Mouse (Mus musculus) cortical plate, adult 2 months (tissue): ENCODE data around the gene Oas1d.
"Not testable (repeated sequence)": the region's sequence is repeated elsewhere in the genome, so short reads cannot be mapped to it uniquely, and the experiment has no call there.

Source experiments
- CTCF ChIP-seq: fragments of 200-500 bp; IDR thresholded peaks from 2 replicates; pipeline ENCODE4 v1.5.1; 2011; ENCODE audit warnings: mild to moderate bottlenecking, control low read depth, low read length; ENCODE audit not compliant: insufficient read depth; ENCODE audit errors: extremely low read depth
- POLR2A ChIP-seq: fragments of 200-500 bp; IDR thresholded peaks from 2 replicates; pipeline ENCODE4 v1.6.1; 2011; ENCODE audit warnings: mild to moderate bottlenecking, low read length, control low read depth; ENCODE audit not compliant: insufficient read depth; ENCODE audit errors: extremely low read depth

DNA sequence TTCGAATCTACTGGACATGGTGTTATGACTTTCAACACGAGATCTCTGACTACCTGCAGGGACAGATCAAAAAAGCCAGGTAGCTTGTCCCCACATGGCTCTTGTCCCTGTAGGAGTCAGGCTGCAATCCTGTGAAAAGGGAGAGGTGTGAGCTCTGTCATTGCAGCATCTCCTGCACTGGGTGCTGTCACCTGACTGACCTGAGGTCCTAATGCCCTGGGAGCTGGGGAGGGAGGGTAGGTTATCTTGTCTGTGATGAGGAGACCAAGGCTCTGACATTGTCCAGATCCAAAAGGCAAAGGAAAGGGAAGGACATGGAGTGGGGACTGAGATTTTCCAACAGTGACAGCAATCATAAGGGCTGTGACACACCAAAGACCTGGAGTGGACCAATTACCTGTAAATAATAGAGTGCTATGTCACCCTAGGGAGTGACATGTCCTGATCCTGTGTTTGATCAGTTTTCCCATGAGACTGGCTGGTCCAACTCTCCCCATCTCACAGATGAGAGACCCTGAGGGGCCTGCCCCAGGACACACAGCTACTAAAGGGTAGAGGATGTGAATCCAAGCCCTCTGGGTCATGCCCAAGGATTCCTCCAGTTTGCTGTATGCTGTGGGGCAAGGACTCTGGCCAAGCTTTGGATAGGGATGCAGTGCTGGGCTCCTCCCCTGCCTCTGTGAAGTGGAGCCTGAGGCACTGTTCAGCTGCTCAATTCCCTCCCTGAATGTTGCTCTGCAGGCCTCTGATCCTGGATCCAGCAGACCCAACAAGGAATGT, 5.0 kb downstream of the Oas1d start:
- not testable (repeated sequence) for TF ChIP-seq CTCF, POLR2A
